Mouse (Mus musculus): Measurements from ENCODE around the gene Gpn2. TPM values are rescaled to one million over a fixed set of nuclear protein-coding genes. Genes with fewer than 3 reads are reported as not detected.

The Gpn2 gene
- polyA plus RNA-seq, 1 experiment from 2014 or later, result 16.1 TPM

GRCm38 (mm10) chr4:133552768-133553447 is 31.3 kb upstream of the Gpn2 start, which contains the start of gene Nr0b2:
Gene Nr0b2 (plus strand): TSS chr4:133553376.
- Histone ChIP-seq H3K4me1 (replicated peaks; ENCODE audit: control insufficient read depth, insufficient read depth, low read length) (no peaks in the 10 kb centered on the region), H3K4me3 (ENCODE audit: low read depth, low read length) (peak within 1 kb of the TSS; percentile 19; the same call in 1 of the 2 replicates), H3K4me2 (replicated peaks; ENCODE audit: low read depth) (peak within 1 kb of the TSS; percentile 51), H3K9ac (ENCODE audit: low read depth, low read length) (no peak within 1 kb of the TSS), H3K27ac (ENCODE audit: low read depth, low read length) (peak within 1 kb of the TSS; percentile 73), H3K9me3 (ENCODE audit: control insufficient read depth) (no peaks in the 10 kb centered on the region), H3K36me3 (ENCODE audit: control insufficient read depth, insufficient read depth) (no peaks in the 10 kb centered on the region), H3K27me3 (replicated peaks; ENCODE audit: control insufficient read depth, insufficient read depth, low read length) (no peaks in the 10 kb centered on the region)
- no peak for TF ChIP-seq CTCF (IDR thresholded peaks at IDR 0.05; ENCODE audit: low read depth)
- peak; percentile 69 for ATAC-seq
- WGBS, result 22% methylated on average over 10 of the region's 10 CpGs

DNA sequence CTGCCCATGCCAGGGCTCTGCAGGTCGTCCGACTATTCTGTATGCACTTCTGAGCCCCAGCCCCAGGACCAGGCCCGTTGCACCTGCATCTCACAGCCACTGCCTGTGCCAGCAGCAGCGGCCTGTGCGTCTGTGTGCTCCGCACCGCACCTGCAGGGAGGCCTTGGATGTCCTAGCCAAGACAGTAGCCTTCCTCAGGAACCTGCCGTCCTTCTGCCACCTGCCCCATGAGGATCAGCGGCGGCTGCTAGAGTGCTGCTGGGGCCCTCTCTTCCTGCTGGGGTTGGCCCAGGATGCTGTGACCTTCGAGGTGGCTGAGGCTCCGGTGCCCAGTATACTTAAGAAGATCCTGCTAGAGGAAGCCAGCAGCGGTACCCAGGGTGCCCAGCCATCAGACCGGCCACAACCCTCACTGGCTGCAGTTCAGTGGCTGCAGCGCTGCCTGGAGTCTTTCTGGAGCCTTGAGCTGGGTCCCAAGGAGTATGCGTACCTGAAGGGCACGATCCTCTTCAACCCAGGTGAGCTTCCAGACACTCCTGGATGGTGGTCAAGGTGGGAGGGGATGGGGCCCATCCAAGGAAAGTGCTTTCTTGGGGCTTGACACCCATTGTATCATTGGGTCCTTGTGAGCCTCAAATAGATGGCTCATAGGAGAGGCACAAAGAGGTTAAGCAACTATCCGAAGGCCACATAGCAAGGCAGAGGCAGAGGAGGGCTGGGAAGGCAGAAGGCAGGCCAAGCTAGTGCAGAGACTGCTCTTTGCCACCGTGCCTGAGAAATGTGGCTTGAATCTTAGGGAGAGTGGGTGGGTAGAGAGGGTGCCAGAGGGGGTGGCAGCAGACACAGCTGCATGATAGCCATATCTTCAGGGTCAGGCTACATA is 30.5 kb upstream of the Gpn2 start:
- Histone ChIP-seq H3K9me3 (ENCODE audit: control insufficient read depth) (no peaks in the 10 kb centered on the region), H3K36me3 (ENCODE audit: control insufficient read depth, insufficient read depth) (no peaks in the 10 kb centered on the region), H3K27ac (ENCODE audit: low read depth, low read length) (peak overlapping the region; percentile 73), H3K4me1 (replicated peaks; ENCODE audit: control insufficient read depth, insufficient read depth, low read length) (no peaks in the 10 kb centered on the region), H3K4me2 (replicated peaks; ENCODE audit: low read depth) (peak overlapping the region; percentile 51), H3K27me3 (replicated peaks; ENCODE audit: control insufficient read depth, insufficient read depth, low read length) (no peaks in the 10 kb centered on the region), H3K9ac (ENCODE audit: low read depth, low read length) (no peak overlapping the region), H3K4me3 (ENCODE audit: low read depth, low read length) (peak overlapping the region; percentile 19; the same call in 1 of the 2 replicates)
- ATAC-seq, result no peak; the same call in 1 of the 2 replicates
- WGBS, result 53% methylated on average over 19 of the region's 19 CpGs
- TF ChIP-seq CTCF (IDR thresholded peaks at IDR 0.05; ENCODE audit: low read depth), result no peak

DNA sequence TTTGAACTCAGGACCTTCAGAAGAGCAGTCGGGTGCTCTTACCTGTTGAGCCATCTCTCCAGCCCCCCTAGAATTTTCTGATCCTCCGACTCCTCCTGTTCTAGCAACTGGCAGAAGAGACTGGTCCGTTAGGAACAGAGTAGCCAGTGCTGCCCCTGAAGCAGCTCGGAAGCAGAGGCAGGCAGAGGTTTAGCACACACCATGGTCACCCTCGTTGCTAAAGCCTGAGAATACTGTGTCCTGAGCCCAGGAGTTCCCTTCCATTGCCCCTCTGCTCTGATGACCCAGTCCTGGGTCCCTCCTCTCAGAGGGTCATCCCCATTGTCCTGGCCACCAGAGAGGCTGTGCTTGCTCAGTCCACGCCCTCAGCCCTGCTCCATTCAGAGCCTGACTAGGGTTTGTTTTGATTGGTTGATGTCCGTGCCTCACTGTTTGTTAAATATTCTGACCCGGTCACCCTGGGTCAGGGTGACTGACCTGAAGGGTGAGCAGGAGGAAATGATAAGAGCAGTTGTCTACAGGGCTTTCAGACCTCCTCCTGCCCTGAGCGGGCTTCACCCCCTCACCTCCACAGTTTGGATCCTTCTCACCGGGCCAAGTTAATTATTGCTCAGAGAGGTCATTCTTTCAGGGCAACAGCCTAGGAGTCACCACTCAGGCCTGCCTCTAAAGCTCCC is 27.0 kb upstream of the Gpn2 start:
- peak overlapping the region; percentile 35 for H3K4me2 ChIP-seq (replicated peaks; ENCODE audit: low read depth)
- WGBS, result 29% methylated on average over 10 of the region's 10 CpGs

GRCm38 (mm10) chr4:133559846-133560245 is 24.3 kb upstream of the Gpn2 start:
- Histone ChIP-seq H3K4me1 (replicated peaks; ENCODE audit: control insufficient read depth, insufficient read depth, low read length) (no peaks in the 10 kb centered on the region), H3K36me3 (ENCODE audit: control insufficient read depth, insufficient read depth) (no peaks in the 10 kb centered on the region), H3K4me2 (replicated peaks; ENCODE audit: low read depth) (no peak overlapping the region), H3K4me3 (ENCODE audit: low read depth, low read length) (no peak overlapping the region), H3K9me3 (ENCODE audit: control insufficient read depth) (no peaks in the 10 kb centered on the region), H3K27ac (ENCODE audit: low read depth, low read length) (peak overlapping the region; percentile 24; the same call in 1 of the 2 replicates), H3K27me3 (replicated peaks; ENCODE audit: control insufficient read depth, insufficient read depth, low read length) (no peaks in the 10 kb centered on the region), H3K9ac (ENCODE audit: low read depth, low read length) (no peak overlapping the region)
- ATAC-seq, result no peak
- 54% methylated on average over 4 of the region's 4 CpGs for WGBS
- no peak for TF ChIP-seq CTCF (IDR thresholded peaks at IDR 0.05; ENCODE audit: low read depth)

More for the DNA sequence above, 27.0 kb upstream of the Gpn2 start:
- Histone ChIP-seq H3K27ac (ENCODE audit: low read depth, low read length) (no peak overlapping the region), H3K36me3 (ENCODE audit: control insufficient read depth, insufficient read depth) (no peaks in the 10 kb centered on the region), H3K27me3 (replicated peaks; ENCODE audit: control insufficient read depth, insufficient read depth, low read length) (no peaks in the 10 kb centered on the region), H3K9ac (ENCODE audit: low read depth, low read length) (no peak overlapping the region), H3K4me1 (replicated peaks; ENCODE audit: control insufficient read depth, insufficient read depth, low read length) (no peaks in the 10 kb centered on the region), H3K9me3 (ENCODE audit: control insufficient read depth) (no peaks in the 10 kb centered on the region), H3K4me3 (ENCODE audit: low read depth, low read length) (no peak overlapping the region)
- ATAC-seq, result peak; percentile 32
- TF ChIP-seq CTCF (IDR thresholded peaks at IDR 0.05; ENCODE audit: low read depth), result no peak

GRCm38 (mm10) chr4:133561622-133562021 is 22.5 kb upstream of the Gpn2 start:
- Histone ChIP-seq H3K9ac (ENCODE audit: low read depth, low read length) (no peak overlapping the region), H3K36me3 (ENCODE audit: control insufficient read depth, insufficient read depth) (no peaks in the 10 kb centered on the region), H3K4me2 (replicated peaks; ENCODE audit: low read depth) (no peak overlapping the region), H3K4me3 (ENCODE audit: low read depth, low read length) (no peak overlapping the region), H3K27me3 (replicated peaks; ENCODE audit: control insufficient read depth, insufficient read depth, low read length) (no peaks in the 10 kb centered on the region), H3K27ac (ENCODE audit: low read depth, low read length) (peak overlapping the region; percentile 46; the same call in 1 of the 2 replicates), H3K4me1 (replicated peaks; ENCODE audit: control insufficient read depth, insufficient read depth, low read length) (no peaks in the 10 kb centered on the region), H3K9me3 (ENCODE audit: control insufficient read depth) (no peaks in the 10 kb centered on the region)
- 41% methylated on average over 4 of the region's 4 CpGs for WGBS
- TF ChIP-seq CTCF (IDR thresholded peaks at IDR 0.05; ENCODE audit: low read depth), result no peak
- ATAC-seq, result peak; percentile 64

- 67% methylated on average over 11 of the region's 11 CpGs for WGBS
- Histone ChIP-seq H3K27me3 (replicated peaks; ENCODE audit: control insufficient read depth, insufficient read depth, low read length) (no peaks in the 10 kb centered on the region), H3K9me3 (ENCODE audit: control insufficient read depth) (no peaks in the 10 kb centered on the region), H3K9ac (ENCODE audit: low read depth, low read length) (no peak overlapping the region), H3K27ac (ENCODE audit: low read depth, low read length) (no peak overlapping the region), H3K4me1 (replicated peaks; ENCODE audit: control insufficient read depth, insufficient read depth, low read length) (no peaks in the 10 kb centered on the region), H3K36me3 (ENCODE audit: control insufficient read depth, insufficient read depth) (no peaks in the 10 kb centered on the region), H3K4me2 (replicated peaks; ENCODE audit: low read depth) (no peak overlapping the region), H3K4me3 (ENCODE audit: low read depth, low read length) (no peak overlapping the region)
- ATAC-seq, result no peak
- TF ChIP-seq CTCF (IDR thresholded peaks at IDR 0.05; ENCODE audit: low read depth), result no peak
Measured at GRCm38 (mm10) chr4:133563123-133563571, 21.0 kb upstream of the Gpn2 start.

All from intestine, postnatal 0 days (tissue).